Mouse (Mus musculus): ENCODE data around the gene Ppih. TPM values are rescaled to one million over a fixed set of nuclear protein-coding genes. Genes with fewer than 3 reads are reported as not detected.
"Not testable (repeated sequence)": the region's sequence is repeated elsewhere in the genome, so short reads cannot be mapped to it uniquely, and the experiment has no call there.

The Ppih gene
- total RNA-seq, 2 experiments from 2014 or later, result 18.0 to 21.9 TPM

- DNase-seq (ENCODE audit: low spot score in 2 of 2), result peak in 1 of 2 experiments; percentile 53
Observed at GRCm38 (mm10) chr4:119292771-119293573, 27.4 kb downstream of the Ppih start.

DNA sequence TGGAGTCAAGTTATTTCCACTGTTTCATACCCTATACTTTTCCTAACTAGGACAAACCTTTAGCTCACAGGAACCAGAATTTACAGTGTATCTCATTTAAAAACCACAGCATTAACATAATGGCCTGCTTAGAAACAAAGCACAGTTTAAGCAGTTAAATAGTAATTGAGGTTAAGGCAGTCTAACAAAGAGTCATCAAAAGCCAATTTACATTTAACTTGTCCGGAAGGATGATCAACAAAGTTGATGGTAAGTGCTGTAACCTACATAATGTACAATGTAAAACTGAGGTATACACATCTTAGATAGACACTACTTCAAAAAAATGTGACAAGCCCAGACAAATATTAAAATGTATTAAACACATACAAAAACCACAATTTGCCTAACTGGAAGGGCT lies 28.4 kb downstream of the Ppih start:
- DNase-seq (ENCODE audit: low spot score in 2 of 2), result no peak

GRCm38 (mm10) chr4:119285336-119285735 lies 35.0 kb downstream of the Ppih start:
- DNase-seq (ENCODE audit: low spot score in 2 of 2), result no peak

DNA sequence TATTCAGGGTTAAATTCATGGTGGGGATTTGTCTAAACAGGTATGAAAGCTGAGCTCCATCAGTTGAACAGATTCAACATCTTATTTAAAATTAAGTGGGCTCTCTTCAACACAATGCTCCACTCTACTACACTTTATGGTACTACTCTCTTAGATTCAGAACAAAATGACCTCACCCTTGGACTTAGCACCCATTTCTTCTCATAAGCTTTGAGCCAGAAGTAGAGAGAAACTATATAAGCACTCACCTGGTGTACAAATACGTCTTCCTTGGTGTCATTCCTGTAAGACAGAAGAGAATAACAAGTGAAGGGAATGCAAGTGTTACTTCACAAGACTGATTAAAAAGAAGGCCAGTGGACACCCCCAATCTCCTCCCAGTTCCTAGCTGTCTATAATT lies 35.5 kb downstream of the Ppih start:
- no peak for DNase-seq (ENCODE audit: low spot score in 2 of 2)

DNA sequence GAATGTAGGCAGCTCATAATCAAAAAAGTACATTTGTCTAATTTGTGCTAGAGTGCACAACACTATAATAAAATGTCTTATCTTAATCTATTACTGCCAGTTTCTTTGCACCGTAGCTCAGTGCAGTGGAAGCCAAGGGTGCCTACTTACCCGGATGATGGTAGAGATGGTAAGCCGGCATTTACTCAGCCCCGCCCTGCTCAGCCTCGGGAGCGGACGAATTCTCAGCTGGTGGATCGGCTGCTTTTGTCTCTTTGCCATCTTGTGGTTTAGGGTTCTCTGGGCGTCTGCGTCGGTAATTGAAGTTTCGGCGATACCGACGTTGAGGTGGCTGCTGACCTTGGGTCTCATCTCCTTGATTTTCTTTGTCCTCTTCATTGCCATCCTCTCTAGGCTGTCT lies 41.6 kb downstream of the Ppih start:
- not testable (repeated sequence) for DNase-seq (ENCODE audit: low spot score in 2 of 2)

DNA sequence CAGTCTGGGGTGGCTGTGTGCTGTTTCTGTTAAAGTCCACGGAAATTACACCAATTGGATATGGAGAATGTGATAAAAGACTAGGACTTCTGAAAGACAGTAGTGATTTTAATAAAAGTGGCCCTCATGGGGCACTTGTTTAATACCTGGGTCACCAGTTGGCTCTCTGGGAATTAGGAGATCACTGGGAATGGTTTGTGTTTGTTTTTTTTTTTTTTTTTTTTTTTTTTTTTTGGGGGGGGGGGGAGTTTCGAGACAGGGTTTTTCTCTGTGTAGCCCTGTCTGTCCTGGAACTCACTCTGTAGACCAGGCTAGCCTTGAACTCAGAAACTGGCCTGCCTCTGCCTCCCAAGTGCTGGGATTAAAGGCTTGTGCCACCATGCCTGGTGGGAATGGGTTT lies 44.6 kb downstream of the Ppih start:
- DNase-seq (ENCODE audit: low spot score in 2 of 2), result no peak

DNA sequence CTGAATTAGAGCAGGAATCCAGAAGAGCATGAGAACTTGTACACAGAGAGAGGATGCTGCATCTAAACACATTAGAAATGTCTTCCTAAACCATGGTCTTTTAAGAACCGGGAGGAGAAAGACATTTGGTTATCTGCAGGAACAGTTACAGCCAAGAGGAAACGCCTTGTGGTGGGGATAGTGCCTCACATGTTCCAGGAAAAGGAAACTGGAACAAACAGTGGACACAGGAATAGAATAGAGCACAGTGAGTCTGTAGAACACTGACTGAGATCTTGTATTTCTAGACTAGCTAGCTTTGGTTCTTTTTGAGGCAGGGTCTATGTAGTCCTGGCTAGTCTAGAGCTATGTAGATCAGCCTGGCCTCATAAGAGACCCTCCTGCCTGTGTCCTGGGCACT lies 45.1 kb downstream of the Ppih start:
- no peak for DNase-seq (ENCODE audit: low spot score in 2 of 2)

- no peak for DNase-seq (ENCODE audit: low spot score in 2 of 2)
Observed at GRCm38 (mm10) chr4:119274627-119275026, 45.7 kb downstream of the Ppih start.

GRCm38 (mm10) chr4:119266606-119267005 lies 53.7 kb downstream of the Ppih start:
- no peak for DNase-seq (ENCODE audit: low spot score in 2 of 2)

DNA sequence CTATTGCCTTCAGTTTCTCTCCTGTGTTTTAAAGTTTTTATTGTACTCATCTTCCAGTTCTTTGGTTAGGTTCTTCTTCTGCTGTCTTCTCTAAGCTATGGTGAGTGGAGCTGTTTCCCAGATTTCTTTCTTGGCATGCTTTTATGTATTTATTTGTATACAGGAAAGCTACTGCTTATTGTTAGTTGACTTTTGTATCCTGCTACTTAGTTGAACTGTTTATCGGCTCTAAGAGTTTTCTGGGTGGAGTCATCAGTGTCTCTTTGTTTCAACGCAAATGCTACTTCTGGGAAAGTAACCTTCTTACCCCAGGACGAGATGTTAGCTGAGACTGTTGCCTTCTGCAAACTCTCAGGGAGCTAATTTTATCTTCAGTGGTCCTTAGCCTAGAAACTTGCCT lies 56.9 kb downstream of the Ppih start:
- no peak for DNase-seq (ENCODE audit: low spot score in 2 of 2)

DNA sequence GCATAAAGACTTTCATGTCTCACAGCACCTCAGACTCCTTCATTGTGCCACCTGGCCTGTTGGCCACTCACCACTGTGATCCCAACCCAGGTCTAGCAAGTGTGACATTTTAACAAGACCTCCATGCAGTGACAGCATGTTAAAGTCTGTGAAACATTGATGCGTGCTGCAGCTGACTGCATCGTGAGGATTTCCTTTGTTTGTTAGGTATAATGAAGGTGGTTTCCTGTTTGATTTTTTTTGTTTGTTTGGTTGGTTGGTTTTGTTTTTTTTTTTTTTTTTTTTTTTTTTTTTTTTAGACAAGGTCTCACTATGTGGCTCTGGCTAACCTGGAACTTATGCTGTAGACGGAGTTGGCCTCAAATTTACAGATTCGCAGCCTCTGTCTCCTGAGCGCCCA lies 57.9 kb downstream of the Ppih start:
- no peak for DNase-seq (ENCODE audit: low spot score in 2 of 2)

DNA sequence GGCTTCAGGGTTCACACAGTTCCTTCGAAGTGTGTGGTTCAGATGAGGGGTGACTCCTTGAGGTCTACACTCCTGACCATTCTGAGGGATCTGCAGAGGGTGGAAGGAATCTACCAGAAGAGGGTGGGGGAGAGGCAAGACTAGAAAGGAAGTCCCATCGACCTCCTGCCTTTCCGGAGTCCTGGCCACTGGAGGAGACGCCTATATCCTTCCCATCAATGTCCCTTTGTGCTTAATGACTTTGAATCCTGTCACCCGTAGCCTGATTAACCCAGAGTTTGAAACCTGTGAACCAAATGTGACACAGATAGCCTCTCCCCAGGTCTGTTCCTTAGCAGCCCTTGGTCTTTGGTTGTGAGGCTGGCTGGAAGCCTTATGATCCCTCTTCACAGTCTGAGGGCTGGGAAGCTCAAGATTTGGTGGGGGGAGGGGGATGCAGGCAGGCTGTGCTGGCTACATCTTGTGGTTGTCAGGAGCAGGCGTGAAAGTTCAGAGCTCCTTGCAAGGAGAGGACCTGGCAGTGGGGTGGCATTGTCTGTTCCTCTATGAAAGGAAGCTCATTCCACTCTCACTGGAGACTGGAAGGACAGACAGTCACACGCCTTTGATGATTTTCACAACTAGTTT lies 59.1 kb downstream of the Ppih start:
- no peak for DNase-seq (ENCODE audit: low spot score in 2 of 2)

DNA sequence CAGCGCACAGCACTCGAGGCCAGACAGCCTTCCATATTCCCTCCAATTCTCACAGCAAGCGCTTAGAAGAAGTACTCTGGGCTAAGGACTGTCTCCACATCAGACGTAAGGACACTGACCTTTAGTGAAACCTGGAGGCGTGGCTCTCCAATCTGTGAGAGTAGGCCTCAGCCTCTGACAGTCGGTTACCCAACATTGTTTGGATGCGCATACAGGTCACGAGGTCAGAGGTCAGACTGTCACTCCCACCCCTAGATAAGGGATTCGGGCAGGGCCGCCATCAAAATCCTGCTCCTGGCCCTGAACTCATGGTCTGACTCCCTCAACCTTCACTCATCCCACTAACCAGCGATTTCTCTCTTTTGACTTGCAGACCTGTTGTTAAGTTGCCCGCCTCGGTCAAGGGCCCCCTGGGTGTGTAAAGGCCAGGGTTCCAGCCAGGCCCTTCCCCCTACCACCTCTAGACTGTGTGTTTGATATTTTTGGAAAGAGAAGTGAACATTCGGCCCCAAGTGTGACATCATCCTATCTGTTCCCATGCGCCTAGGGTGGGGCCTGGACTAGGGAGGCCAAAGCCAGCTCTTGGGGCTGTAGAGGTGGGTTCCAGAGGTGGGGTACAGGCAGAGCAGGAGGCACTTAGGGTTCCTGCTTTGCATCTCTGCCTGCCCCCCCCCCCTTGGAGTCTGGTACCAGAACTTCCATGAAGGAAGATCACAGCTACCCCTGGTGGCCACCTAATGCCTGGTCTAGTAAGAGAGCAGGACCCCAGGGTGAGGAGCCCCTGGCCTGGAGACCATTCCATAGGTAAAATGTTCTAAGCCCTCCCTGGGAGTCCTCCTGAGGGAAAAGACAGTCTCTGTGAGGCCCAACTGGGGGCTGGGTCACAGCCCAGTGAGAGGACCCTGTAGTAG lies 60.7 kb downstream of the Ppih start:
- no peak for DNase-seq (ENCODE audit: low spot score in 2 of 2)

GRCm38 (mm10) chr4:119257083-119257482 lies 63.3 kb downstream of the Ppih start:
- DNase-seq (ENCODE audit: low spot score in 2 of 2), result no peak

DNA sequence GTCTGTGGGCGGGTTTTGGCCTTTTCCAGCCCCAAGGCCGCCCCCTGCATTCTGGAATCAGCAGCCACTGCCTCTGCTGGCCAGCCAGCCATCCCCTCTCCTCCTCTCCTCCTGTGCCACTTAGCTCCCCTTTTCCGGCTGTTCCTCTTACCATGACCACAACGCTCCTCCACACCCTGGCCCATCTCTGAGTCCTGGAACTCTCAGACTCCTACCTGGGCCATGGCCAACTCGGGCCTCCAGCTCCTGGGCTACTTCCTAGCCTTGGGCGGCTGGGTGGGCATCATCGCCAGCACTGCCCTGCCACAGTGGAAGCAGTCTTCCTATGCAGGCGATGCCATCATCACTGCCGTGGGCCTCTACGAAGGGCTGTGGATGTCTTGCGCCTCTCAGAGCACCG lies 65.0 kb downstream of the Ppih start, which contains the start of gene Cldn19:
TSS of gene Cldn19 (plus strand) at position 64 of the 400 bp plus-strand sequence.
- no peak for DNase-seq (ENCODE audit: low spot score in 2 of 2)

DNA sequence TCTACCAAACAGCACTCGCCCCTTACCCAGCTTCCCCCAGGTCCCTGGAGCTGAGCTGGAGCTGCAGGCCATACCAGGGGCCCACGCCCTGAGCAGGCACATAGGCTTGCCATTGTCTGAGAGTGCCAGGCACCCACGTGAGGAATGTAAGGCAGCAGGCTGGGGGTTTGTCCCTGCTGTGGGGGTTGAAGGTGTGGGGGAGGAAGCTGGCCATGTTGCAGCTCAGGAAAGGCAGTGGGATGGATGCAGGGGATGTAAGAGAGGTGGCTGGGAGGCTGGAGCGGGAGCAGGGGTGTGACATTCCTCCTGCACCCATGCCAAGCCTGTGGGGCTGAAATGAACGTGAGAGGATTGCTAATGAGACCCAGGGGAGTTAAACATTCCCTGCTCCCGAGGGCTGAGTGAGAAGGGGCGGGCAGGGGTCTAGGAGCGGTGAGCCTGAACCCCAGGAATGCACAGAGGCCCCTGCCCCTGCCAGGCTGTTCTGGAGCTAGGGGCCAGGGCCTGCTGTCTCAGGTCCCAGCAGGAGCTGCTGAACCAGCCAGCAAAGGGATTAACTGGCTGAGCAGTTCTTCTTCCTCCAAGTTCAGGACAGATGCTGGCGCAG lies 66.2 kb downstream of the Ppih start:
- no peak for DNase-seq (ENCODE audit: low spot score in 2 of 2)

- DNase-seq (ENCODE audit: low spot score in 2 of 2), result no peak
Observed at GRCm38 (mm10) chr4:119252025-119252808, 68.1 kb downstream of the Ppih start.
